Mouse (Mus musculus) bone marrow macrophage, adult 2 months (primary cell): ENCODE measurements at regions not wholly inside any gene's neighbourhood (a gene's known extent, or its start where the extent isn't known, plus 50 kb on each side); places are given as distances from the start of the nearest gene placed in this dataset.

Experiments
- CTCF ChIP-seq: IDR thresholded peaks from 2 replicates; pipeline ENCODE4 v1.5.1; 2012; ENCODE audit warnings: low read depth, mild to moderate bottlenecking, low read length, moderate library complexity
- POLR2A ChIP-seq: IDR thresholded peaks from 2 replicates; pipeline ENCODE4 v1.6.1; 2012; ENCODE audit warnings: mild to moderate bottlenecking, low read depth, low read length, borderline replicate concordance

DNA sequence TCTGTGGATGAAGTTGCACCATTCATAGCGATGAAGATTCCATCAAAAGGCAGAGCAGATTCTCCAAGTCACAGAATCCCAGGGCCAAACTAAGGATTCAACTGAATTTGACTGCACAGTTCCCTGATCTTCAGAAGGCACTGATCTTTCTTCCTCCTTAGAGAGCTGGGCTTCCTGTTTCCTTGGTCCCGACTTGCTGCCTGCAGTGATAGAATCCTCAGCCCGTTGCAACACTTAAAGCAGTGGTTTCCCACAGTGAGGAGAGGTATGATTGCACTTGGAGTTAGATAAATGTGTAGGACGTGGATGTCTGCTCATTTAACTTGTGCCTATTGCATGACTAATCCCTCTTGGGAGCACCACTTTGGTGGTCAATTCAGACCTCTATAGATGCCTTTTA, 265.2 kb downstream of the Gm826 start:
- TF ChIP-seq CTCF (no peak), POLR2A (no peak)
